Mouse (Mus musculus): ENCODE measurements at regions not wholly inside any gene's neighbourhood (a gene's known extent, or its start where the extent isn't known, plus 50 kb on each side); places are given as distances from the start of the nearest gene placed in this dataset.

DNA sequence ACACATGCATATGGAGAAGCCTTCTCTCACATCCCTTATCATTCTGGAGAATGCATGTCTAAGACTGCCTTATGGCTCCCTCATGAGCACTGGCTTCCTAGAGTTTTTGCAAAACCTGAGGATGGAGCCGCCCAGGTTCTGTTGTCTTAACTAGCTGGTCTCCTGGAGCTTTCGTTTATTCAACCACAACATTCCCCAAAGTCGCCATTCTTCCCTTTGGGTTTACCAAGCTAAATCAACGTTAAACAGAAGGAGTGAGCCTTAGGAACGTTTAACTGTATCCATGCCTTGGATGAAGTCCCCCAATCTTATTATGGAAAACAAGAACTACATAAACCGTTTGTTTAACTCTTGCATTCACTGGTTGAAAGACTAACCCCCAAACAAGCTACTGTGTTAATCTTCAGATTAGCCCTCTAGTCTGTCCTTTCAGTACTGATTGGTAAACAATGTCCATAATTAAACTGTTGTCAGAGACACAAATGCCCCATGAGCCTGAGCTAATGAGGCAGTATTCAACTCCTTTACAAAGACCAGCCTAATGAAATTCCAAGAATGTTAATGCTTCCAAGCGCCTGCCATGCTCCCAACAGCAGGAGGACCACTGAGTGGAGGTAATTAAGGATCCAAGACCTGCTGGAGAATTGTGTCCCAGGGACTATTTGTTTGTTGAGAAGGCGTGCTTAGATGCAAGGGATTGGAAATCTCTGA, 121.1 kb upstream of the Cdkn3 start:
- DNase-seq (ENCODE audit: extremely low spot score in 1 of 2, low spot score in 1 of 2), result no peak

DNA sequence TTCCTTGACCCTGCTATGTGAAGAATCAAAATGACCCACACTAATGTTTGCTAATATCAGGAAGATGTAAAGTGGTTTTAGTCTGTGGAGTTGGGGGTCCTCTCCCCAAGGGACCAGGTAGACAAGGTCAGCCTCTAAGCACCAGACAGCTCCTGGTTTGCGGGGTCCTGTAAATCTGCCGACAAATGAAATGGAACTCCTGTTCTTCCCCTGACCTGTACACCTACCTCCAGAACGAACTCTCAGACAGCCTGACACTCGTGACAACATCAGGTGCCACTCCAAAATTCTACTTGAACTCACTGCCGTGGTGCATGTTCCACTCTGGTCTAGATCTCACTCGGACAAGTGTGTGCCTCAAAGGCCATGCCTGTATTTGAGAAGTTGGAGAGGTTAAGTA, 121.8 kb upstream of the Cdkn3 start:
- no peak for DNase-seq (ENCODE audit: extremely low spot score in 1 of 2, low spot score in 1 of 2)

DNA sequence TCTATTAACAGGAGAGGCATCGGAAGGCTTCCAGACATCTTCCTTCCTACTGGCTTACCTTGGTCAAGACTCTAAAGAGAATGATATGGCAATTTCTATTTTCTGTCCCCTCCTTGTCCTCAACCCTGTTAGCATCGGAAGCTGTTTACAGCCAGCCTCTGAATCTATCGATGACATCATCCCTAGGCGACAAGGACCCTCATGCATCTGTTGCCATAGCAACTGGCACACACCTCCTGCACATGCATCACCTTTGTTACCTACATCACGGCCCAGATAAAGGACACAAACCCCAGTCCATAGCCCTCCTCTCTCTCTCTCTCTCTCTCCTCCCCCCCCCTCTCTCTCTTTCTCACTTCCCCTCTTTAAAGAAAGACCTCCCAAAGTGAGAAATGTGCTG, 123.1 kb upstream of the Cdkn3 start:
- no peak for DNase-seq (ENCODE audit: extremely low spot score in 1 of 2, low spot score in 1 of 2)

DNA sequence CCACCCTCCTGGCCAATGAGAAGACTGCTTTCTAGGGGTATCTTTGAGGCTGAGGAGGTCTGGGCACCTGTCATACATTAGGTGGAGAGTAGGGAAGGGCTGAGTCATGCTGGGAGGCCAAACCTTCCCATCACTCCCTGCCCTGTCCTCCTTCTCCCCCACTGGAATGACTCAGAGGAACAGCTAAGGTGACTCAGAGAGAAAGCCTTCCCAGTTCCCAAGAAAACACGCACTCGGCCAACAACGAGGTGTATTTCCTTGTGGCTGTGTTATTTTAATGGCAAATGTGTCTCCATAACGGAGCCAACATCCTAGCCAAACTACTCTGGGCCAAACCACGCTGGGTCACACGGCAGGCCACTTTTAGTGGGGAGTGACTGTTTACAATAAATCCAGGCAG, 124.0 kb upstream of the Cdkn3 start:
- peak in 1 of 2 experiments; percentile 28 for DNase-seq (ENCODE audit: extremely low spot score in 1 of 2, low spot score in 1 of 2)

DNA sequence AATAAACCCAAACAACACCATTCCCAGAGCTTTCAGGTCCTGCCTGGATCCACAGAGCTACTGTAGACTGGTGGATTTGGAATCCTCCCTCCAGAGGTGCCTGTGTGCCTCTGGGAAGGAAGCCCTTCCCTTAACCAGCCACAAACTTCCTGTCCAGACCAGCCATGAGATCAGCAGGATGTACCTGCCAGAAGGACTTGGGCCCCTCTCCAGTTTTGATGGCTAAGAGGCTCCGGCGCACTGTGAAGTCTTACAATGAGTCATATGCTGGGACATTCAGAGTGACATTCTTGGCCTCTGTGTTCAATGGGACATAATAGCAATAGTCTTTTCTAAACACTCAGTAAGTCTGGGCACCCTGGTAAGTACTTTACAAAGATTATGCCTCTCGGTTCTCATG, 125.0 kb upstream of the Cdkn3 start:
- DNase-seq (ENCODE audit: extremely low spot score in 1 of 2, low spot score in 1 of 2), result no peak

DNA sequence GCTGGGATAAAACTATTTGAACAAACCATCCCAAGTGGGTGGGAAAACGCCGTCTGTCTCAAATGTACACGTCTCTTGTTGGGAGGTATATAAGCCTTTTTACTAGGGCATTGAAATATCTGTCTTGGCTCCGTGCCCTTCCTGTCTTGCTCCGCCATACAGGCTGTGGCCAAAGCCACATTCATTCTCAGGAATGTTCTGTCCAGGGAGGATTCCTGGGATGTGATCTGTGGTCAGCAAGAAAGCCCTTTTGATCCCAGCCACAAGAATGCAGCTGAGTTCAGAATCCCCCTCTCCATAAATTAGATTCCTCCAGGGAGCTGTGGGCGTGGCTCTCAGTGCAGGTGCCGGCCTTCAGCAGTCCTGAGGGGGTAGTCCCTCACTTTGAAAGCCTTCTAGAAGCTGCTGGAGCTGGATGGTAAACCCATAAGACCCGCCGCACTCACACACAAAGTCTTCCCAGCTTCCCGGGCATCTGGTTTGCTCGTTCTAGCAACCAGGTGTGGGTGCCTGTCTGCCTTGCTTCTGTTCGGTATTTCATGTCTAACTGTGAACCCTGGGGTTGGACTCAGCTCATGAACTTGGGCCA, 125.6 kb upstream of the Cdkn3 start:
- no peak for DNase-seq (ENCODE audit: extremely low spot score in 1 of 2, low spot score in 1 of 2)

DNA sequence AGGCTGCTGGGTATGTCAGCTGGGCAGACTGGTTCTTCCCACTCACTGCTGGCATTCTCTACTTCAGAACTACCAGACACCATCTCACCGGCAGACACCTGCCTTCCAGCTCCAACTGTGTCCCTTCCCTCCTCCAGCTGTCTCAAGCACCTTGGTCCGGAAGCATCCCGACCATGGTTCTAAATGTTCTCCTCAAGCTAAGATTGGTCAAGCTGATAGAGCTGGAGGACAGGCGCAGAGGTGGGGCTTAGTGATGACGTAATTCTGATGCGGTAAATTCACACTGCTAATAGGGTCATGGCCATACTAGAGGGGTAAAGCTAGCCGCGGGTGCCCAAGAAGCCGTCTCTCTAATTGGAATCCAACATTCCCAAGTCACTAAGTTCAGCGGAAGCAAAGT, 126.1 kb upstream of the Cdkn3 start:
- no peak for DNase-seq (ENCODE audit: extremely low spot score in 1 of 2, low spot score in 1 of 2)

DNA sequence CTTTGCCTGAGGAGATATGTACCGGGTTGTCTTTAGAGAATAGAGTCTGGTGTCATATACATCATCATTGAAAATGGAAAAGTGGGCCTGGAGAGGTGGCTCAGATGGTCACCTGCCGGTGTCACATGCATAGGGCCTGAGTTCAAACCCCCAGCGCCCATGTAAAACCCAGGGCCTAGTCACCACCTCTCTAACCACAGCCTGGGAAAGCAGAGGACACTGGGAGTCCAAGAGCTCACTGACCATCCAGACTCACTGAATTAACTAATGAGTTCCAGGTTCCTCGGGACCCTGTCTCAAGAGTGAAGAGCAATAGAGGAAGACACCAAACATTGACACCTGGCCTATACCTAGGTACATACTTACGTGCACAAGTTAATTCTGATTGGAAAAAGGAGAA, 132.7 kb upstream of the Cdkn3 start:
- DNase-seq (ENCODE audit: extremely low spot score in 1 of 2, low spot score in 1 of 2), result no peak

DNA sequence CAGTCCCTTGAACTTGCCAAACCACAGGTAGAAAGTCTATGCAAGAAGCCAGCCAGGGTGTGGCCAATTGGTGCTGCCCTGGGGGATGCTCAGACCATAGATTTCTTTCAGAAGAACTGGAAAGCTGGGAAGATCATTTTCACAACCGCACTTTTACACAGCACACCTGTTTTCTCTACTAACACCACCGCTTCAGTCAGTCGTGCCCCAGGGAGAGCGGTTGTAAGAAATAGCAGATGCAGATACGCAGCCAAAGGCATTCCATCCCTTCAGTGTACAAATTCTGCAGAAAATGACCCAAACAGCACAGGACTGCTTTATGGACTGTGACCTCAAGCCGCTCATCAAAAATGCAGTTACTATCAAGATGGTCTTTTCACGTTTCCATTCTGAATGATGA, 134.6 kb upstream of the Cdkn3 start:
- DNase-seq (ENCODE audit: extremely low spot score in 1 of 2, low spot score in 1 of 2), result no peak

DNA sequence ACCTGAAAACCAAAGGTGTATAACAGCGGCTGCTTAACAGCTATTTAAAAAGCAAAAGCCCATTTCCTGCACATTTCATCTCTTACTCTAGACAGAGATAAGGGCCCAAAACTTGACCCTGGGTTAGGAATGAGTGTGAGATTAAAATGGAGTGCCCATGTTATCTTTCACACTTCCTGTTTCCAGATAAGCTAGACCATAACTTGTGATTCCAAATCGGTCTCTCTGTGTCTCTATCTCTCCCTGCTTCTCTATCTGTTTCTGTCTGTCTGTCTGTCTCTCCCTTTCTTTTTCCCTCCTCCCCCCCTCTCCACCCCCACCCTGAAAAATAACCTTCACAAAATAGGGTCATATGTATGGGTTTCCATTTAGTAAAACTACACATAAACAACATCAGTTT, 136.7 kb upstream of the Cdkn3 start:
- no peak for DNase-seq (ENCODE audit: extremely low spot score in 1 of 2, low spot score in 1 of 2)

DNA sequence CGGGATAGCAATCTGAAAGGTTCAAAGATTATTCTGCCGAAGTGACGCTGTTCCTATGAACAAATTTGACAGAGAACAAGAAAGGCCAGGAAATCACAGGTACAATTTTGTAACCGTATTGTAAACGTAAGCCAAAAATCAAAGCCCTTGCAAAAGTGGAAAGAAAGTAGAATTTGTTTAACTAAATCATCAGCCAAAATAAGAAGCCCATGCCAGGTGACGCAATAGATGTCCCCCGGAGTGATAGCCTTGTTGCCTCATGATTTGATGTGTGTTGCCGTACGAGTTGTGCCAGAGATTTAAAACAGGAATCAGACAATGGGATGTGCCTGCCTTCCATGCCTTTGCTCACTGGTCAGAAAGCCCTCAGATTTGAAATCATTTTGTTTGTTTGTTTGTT, 144.3 kb upstream of the Cdkn3 start:
- no peak for DNase-seq (ENCODE audit: extremely low spot score in 1 of 2, low spot score in 1 of 2)

DNA sequence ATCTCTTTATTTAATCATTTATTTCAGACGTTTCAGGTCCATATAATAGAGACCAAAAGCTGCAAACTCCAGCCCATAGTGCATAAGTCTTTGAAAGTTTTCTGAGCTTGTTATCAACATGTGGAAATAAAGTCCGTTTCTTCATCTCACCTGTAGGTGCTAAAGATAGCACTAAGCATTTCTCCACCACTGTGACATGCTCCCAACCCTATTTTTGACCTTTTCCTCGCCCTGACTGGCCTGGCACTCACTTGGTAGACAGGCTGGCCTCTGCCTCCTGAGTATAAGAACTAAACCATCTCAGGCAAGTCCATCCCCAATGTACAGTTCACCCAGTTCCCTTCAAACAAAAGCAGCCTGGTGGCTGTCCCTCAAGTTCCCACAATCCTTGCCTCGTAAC, 145.4 kb upstream of the Cdkn3 start:
- no peak for DNase-seq (ENCODE audit: extremely low spot score in 1 of 2, low spot score in 1 of 2)

DNA sequence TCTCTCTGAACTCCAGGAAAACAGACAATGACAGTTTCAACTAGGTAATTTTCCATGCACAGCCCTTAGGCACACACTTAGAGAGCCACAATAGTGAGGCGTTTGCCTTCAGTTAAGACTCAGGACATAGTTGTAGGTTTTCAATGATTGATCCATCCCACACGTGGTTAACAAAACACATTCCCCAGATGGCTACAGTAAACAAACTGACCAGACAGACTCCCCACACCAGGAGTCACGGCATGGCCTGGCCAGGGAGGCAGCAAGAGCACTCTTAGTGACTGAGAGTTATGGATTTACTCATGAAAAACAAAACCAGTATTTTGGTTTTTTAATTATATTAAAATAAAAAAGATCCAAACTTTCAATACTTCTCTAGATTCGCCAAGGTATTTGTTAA, 146.6 kb upstream of the Cdkn3 start:
- no peak for DNase-seq (ENCODE audit: extremely low spot score in 1 of 2, low spot score in 1 of 2)

DNA sequence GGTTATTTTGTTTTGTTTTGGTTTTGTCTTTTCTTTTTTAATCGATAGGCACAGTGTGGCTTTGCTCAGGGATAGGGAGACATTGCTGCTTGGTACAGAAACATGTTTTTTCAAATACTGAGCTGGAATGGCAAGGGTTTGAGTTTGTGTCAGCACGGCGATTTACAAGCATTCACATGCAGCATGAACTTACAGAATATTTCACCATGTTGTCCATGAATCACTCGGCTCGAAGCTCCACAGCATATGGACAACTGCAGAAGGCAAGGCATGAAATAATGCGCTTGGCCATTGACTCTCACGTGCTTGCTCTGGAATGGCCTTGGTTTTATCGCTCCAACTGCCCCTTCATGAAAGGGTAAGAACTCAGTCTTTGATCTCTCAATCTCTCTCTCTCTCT, 147.1 kb upstream of the Cdkn3 start:
- no peak for DNase-seq (ENCODE audit: extremely low spot score in 1 of 2, low spot score in 1 of 2)

DNA sequence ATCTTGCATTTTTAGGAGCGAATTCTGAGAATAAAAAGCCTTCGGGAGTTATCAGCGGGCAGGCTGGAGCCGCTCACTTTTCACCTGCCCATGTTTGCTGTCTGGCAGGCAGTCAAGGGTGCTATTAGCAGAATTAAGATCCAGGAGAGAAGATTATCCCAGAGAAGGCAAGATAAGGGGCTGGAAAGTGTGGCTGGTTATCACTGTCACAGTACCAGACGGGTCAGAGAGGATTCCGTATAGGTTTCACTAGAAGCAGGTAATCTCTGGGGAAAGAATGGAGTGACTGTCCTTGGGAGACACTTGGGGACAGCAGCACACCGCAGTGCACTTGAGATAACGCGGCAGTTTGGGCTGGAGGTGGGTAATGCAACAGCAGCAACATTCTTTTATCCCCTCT, 147.8 kb upstream of the Cdkn3 start:
- DNase-seq (ENCODE audit: extremely low spot score in 1 of 2, low spot score in 1 of 2), result no peak

DNA sequence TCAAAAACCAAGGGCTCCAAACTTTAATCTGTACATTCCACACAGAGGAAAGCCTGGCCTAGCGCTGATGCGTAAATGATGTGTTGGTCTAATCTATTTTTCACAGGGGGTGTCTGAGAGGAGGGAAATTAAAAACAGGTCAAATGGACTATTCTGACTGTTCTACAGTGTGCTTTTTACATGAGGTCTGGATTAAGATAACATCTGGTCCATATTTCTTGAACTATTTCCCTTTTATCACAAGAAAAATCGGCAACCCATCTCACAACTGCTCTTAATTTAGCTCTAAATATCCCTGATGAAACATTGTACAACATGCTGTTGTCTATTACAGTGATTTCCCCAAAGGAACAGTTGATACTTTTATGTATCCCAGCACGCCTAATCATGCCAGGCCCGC, 149.4 kb upstream of the Cdkn3 start:
- DNase-seq (ENCODE audit: extremely low spot score in 1 of 2, low spot score in 1 of 2), result no peak

DNA sequence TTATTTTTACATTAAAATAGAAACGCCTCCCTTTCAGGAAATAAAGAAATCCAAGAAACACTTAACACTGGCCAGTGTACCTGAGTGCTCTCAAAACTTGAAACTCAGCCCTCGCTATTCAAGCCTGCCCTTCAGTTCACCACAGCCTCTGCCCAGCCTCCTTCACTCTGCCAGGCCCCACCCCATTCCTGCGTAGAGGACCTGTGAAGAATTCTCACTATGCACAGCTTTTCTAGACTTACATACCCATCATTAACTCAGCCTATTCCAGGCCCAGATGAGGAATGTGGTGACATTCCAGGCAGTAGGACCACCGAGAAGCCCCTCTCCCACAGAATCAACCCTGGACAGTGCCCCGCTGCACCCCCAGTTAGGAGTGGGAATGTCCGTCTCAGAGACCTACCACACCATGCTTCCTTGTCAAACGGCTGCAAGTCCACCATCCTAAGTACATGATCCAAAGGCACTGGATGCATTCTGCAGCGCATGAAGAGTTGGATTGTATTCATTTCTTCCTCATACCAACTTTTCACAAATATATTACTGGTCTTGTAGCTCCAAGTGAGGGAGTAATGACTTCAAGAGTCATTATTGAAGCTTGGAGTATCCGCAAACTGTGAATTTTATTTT, 150.0 kb upstream of the Cdkn3 start:
- DNase-seq (ENCODE audit: extremely low spot score in 1 of 2, low spot score in 1 of 2), result no peak

DNA sequence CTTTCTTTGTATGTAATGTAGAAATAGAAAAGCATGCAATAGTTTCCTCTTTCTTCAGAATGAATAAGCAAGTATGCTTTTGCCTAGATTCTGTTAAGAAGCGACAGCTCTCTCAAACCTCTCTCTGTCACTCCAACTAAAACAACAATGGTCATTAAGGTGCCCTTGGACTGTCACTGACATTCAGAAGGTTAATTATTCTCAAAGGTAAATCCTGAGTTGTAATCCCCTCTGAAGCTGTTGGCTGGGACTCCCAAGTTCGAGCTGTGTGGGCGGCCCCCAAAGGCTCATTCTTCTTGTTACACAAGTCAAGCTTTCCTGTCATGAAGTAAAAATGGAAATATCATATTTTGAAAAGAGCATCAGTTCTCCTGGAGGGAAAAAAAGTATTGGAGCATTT, 153.6 kb upstream of the Cdkn3 start:
- no peak for DNase-seq (ENCODE audit: extremely low spot score in 1 of 2, low spot score in 1 of 2)

DNA sequence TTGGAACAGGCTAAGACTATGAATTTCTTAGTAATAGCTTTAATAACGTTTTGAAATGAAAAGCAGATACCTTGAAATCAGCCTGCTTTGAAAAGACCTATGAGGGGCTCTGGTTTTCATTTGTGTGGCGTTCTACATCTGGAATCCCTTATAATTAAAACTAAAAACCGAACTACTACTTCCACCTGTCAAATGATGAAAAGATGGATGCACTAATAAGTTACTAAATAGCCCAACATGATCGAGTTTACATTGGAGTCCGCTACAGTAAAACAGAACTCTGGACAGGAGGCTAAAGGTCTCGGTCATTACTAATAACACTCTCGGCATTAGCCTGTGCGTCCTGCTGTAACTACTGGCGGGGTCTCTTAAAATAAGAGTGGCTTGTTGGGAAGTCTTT, 154.3 kb upstream of the Cdkn3 start:
- DNase-seq (ENCODE audit: extremely low spot score in 1 of 2, low spot score in 1 of 2), result no peak

DNA sequence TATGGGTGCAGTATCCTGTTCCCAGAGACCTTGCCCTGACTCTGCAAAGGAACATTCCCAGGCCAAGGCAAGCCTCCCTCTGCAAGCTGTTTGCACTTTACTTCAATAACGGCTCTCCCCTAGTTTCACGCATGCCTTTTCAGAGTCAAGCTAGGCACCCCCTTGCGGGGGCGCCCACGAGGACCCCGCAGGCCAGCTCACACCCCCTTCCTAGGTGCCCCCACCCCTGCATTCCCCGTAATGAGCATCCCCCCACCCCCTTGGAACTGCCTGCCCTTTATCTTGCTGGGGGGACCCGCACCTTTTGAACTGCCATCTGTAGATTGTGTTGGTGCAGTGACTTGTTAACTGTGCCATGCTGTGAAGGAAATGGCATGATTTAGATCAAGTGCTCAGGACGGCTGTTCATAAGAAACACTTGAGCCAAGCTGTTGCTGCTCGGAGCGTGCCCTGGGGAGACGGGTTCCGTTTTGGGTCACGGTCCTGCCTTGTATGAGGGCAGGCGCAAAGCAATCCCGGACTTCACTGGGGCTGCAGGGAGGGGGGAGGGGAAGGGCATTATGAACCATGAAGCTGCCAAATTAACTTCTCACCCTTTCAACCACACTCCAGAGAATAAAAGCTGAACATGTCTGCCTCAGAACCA, 155.3 kb upstream of the Cdkn3 start:
- DNase-seq (ENCODE audit: extremely low spot score in 1 of 2, low spot score in 1 of 2), result no peak

DNA sequence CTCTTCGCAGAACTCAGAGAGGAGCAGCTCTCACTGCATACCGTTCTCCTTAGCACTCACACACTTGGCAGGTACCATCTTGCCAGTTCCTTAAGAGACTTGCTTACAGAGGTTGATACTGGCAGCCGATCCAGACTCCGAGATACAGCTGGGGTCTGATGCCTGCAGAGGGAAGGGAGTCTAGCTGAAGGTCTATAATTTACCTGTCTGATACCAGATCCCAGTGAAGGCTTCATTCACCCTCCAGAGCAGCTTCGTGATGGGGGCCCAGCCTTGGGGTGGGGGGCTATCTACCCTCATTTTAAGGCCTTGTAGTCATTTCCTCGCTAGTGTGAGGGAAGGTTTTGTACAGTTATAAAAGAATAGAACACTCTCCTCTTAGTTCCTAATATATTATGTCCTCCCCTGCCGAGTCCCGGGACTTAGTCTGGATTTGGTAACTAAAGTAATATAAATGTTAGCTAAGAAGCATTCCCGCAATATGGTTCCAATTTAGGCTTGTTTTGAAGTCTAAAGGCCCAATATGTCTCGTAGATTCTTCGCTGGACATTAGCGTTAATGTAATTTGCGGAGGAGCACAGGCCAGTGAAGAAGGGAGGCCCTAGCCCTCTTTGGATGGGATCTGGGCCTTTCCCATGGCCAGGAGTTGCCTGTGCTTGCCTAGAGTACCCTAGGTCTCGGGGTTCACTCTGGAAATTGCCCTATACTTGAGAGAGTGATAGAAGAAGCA, 156.0 kb upstream of the Cdkn3 start:
- DNase-seq (ENCODE audit: extremely low spot score in 1 of 2, low spot score in 1 of 2), result no peak

Data from frontal cortex, adult 2 months (tissue).